Mouse (Mus musculus): Measurements from ENCODE around the gene Snx33. TPM values are rescaled to one million over a fixed set of nuclear protein-coding genes. Genes with fewer than 3 reads are reported as not detected.
"Not testable (repeated sequence)": the region's sequence is repeated elsewhere in the genome, so short reads cannot be mapped to it uniquely, and the experiment has no call there.

Gene Snx33
- 8.6 and 9.9 TPM in 2 replicates for polyA plus RNA-seq (2016; fragmentation: Nextera tagmentation; extraction: Ambion mirVana)

DNA sequence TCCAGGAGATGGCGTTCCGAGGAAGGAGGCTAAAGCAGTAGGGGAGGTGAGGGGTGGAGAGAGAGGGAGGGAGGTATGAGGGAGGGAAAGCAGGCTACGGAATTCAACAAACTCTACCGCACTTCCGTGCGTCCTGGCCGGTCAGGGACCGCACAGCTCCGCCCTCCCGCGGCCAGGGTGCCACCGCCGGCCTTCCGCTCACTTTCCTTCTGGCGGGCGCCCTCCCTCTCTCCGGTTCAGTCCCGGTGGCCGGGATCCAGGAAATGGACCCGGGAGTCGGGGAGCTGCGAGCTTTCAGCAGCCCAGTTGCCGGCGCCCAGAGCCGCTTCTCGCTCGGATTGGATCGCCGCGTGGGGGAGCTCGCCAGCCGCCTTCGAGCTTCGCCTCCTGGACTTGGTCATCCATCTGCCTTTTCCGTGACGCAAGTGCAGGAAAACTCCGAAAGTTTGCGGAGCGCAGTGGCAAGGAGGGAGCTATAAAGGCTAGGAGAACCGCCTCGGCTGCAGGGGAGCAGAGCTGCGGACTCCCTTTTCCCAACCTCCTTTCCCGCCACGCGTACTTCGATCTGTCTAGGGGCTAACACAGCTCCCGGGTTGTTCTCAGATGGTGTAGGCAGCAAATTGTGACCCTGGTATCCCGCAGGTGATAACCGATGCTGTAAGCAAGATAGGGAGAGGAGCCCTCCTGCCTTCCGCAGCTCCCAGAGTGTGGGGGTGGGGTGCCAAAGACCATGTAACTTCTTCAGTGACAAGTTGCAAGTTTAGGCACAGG is at the start of gene Snx33:
Gene Snx33, minus strand, starts transcription at position 331 of the 771 bp plus-strand sequence.
- Histone ChIP-seq H3K27me3 (ENCODE audit: poor library complexity, severe bottlenecking) (peaks cover 8% of the 10 kb centered on the region), H3K4me3 (peak within 1 kb of the TSS; percentile 76), H3K36me3 (replicated peaks) (peaks cover 30% of the 10 kb centered on the region), H3K27ac (peak within 1 kb of the TSS; percentile 95), H3K9me3 (no peaks in the 10 kb centered on the region), H3K4me1 (peaks cover 52% of the 10 kb centered on the region)
- peak; percentile 93 for DNase-seq (ENCODE audit: extremely low spot score, low spot score)
- WGBS, result under 1% methylated on average over 49 of the region's 50 CpGs

- H3K36me3 ChIP-seq (replicated peaks), result peaks cover 31% of the 10 kb centered on the region
- WGBS, result 89% methylated on average over 3 of the region's 3 CpGs
- no peaks in the 10 kb centered on the region for H3K9me3 ChIP-seq
- no peaks in the 10 kb centered on the region for H3K4me1 ChIP-seq
- H3K27me3 ChIP-seq (ENCODE audit: poor library complexity, severe bottlenecking), result no peaks in the 10 kb centered on the region
- H3K4me3 ChIP-seq, result no peak overlapping the region
- no peak overlapping the region for H3K27ac ChIP-seq
- DNase-seq (ENCODE audit: extremely low spot score, low spot score), result no peak
Measured at GRCm38 (mm10) chr9:56975199-56975598, 47.0 kb upstream of the Snx33 start.

- WGBS, result 94% methylated on average over 8 of the region's 8 CpGs
- no peak overlapping the region for H3K27ac ChIP-seq
- H3K27me3 ChIP-seq (ENCODE audit: poor library complexity, severe bottlenecking), result no peaks in the 10 kb centered on the region
- H3K4me1 ChIP-seq, result no peaks in the 10 kb centered on the region
- peaks cover 24% of the 10 kb centered on the region for H3K36me3 ChIP-seq (replicated peaks)
- DNase-seq (ENCODE audit: extremely low spot score, low spot score), result no peak
- no peak overlapping the region for H3K4me3 ChIP-seq
- H3K9me3 ChIP-seq, result no peaks in the 10 kb centered on the region
Measured at GRCm38 (mm10) chr9:56973960-56974524, 45.9 kb upstream of the Snx33 start.

GRCm38 (mm10) chr9:56970158-56970557 is 42.0 kb upstream of the Snx33 start:
- WGBS, result 81% methylated on average over 2 of the region's 2 CpGs

GRCm38 (mm10) chr9:56961591-56961990 is 33.4 kb upstream of the Snx33 start:
- H3K36me3 ChIP-seq (replicated peaks), result peaks cover 65% of the 10 kb centered on the region
- no peak overlapping the region for H3K27ac ChIP-seq
- no peak overlapping the region for H3K4me3 ChIP-seq
- no peak for DNase-seq (ENCODE audit: extremely low spot score, low spot score)
- WGBS, result 94% methylated on average over 3 of the region's 3 CpGs
- H3K9me3 ChIP-seq, result peaks cover 5% of the 10 kb centered on the region
- no peaks in the 10 kb centered on the region for H3K27me3 ChIP-seq (ENCODE audit: poor library complexity, severe bottlenecking)
- no peaks in the 10 kb centered on the region for H3K4me1 ChIP-seq

More at GRCm38 (mm10) chr9:56970158-56970557, 42.0 kb upstream of the Snx33 start:
- H3K36me3 ChIP-seq (replicated peaks), result peaks cover 42% of the 10 kb centered on the region
- no peak overlapping the region for H3K27ac ChIP-seq
- H3K4me1 ChIP-seq, result peaks cover 7% of the 10 kb centered on the region; the same call in 1 of the 2 replicates
- no peak overlapping the region for H3K4me3 ChIP-seq
- no peaks in the 10 kb centered on the region for H3K9me3 ChIP-seq
- H3K27me3 ChIP-seq (ENCODE audit: poor library complexity, severe bottlenecking), result no peaks in the 10 kb centered on the region
- no peak for DNase-seq (ENCODE audit: extremely low spot score, low spot score)

- no peaks in the 10 kb centered on the region for H3K27me3 ChIP-seq (ENCODE audit: poor library complexity, severe bottlenecking)
- DNase-seq (ENCODE audit: extremely low spot score, low spot score), result no peak
- H3K9me3 ChIP-seq, result peaks cover 5% of the 10 kb centered on the region
- H3K4me1 ChIP-seq, result no peaks in the 10 kb centered on the region
- H3K4me3 ChIP-seq, result no peak overlapping the region
- 97% methylated on average over 2 of the region's 2 CpGs for WGBS
- H3K36me3 ChIP-seq (replicated peaks), result peaks cover 56% of the 10 kb centered on the region
- H3K27ac ChIP-seq, result no peak overlapping the region
Measured at GRCm38 (mm10) chr9:56958689-56959088, 30.5 kb upstream of the Snx33 start.

DNA sequence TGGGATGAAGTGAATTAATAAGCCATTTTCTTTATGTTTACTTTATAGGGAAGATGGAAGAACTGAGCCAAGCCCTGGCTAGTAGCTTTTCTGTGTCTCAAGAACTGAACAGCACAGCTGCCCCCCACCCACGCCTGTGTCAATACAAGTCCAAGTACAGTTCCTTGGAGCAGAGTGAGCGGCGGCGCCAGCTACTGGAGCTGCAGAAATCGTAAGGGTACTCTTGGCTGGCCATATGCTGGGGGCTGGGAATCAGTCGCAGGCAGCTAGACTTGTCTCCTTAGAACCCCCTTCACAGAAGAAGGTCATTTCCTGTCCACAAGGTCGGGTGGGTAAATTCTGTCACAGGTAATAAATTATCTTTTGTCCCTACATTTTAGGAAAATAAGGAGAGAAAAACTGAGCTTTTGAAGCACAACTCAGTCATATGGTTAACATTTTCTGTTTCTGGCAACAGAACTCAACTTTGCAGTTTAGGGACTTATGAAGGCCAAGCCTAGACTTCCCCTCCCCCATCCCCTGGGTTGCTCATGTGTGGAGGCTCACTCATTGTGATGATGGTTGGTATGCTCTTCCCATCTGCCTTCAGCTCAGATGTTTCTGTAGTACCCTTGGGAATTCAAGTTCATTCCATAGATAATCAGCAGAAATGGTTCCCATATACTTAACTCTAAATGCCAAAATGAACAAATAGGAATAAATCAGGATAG is 28.9 kb upstream of the Snx33 start:
- no peak overlapping the region for H3K27ac ChIP-seq
- no peak overlapping the region for H3K4me3 ChIP-seq
- H3K4me1 ChIP-seq, result no peaks in the 10 kb centered on the region
- no peaks in the 10 kb centered on the region for H3K27me3 ChIP-seq (ENCODE audit: poor library complexity, severe bottlenecking)
- peaks cover 5% of the 10 kb centered on the region for H3K9me3 ChIP-seq
- DNase-seq (ENCODE audit: extremely low spot score, low spot score), result no peak
- H3K36me3 ChIP-seq (replicated peaks), result peaks cover 40% of the 10 kb centered on the region
- WGBS, result 90% methylated on average over 7 of the region's 7 CpGs

- no peak for DNase-seq (ENCODE audit: extremely low spot score, low spot score)
- H3K27ac ChIP-seq, result no peak overlapping the region
Measured at GRCm38 (mm10) chr9:56953562-56953961, 25.4 kb upstream of the Snx33 start.

GRCm38 (mm10) chr9:56950414-56951400 is 22.5 kb upstream of the Snx33 start, which contains the start of gene Snupn:
Snupn (plus strand) TSS chr9:56950878.
- Histone ChIP-seq H3K27ac (peak within 1 kb of the TSS; percentile 92), H3K9me3 (no peaks in the 10 kb centered on the region), H3K36me3 (replicated peaks) (peaks cover 3% of the 10 kb centered on the region; the same call in 1 of the 2 replicates), H3K4me1 (peaks cover 16% of the 10 kb centered on the region), H3K4me3 (peak within 1 kb of the TSS; percentile 71), H3K27me3 (ENCODE audit: poor library complexity, severe bottlenecking) (no peaks in the 10 kb centered on the region)
- DNase-seq (ENCODE audit: extremely low spot score, low spot score), result peak; percentile 96
- under 1% methylated on average over 50 of the region's 50 CpGs for WGBS

More at GRCm38 (mm10) chr9:56953562-56953961, 25.4 kb upstream of the Snx33 start:
- peaks cover 19% of the 10 kb centered on the region for H3K36me3 ChIP-seq (replicated peaks)
- no peaks in the 10 kb centered on the region for H3K27me3 ChIP-seq (ENCODE audit: poor library complexity, severe bottlenecking)
- WGBS, result 92% methylated on average over 1 of the region's 1 CpGs
- H3K4me3 ChIP-seq, result no peak overlapping the region
- H3K4me1 ChIP-seq, result peaks cover 16% of the 10 kb centered on the region
- H3K9me3 ChIP-seq, result no peaks in the 10 kb centered on the region

DNA sequence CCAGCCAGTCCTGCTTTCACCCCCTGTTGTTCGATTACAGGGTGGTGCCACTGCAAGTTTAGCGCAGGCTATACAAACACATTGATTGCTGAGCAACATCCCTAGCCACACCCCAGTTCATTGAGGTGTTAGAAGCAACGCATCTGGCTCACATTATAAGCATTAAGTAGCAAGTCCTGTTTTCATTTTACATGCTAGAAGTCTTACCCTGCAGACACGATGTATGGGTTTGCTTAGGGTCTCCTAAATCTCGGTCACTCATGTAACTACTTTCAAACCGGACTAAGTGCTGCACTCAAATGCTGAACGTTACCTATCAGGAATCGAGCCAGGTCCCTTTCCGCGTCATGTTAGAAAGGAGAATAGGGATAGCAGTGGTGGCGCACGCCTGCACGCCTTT is 21.6 kb upstream of the Snx33 start:
- WGBS, result 34% methylated on average over 13 of the region's 13 CpGs
- H3K27ac ChIP-seq, result peak overlapping the region; percentile 92
- DNase-seq (ENCODE audit: extremely low spot score, low spot score), result peak; percentile 19
- peak overlapping the region; percentile 71 for H3K4me3 ChIP-seq
- no peaks in the 10 kb centered on the region for H3K27me3 ChIP-seq (ENCODE audit: poor library complexity, severe bottlenecking)
- no peaks in the 10 kb centered on the region for H3K9me3 ChIP-seq
- H3K36me3 ChIP-seq (replicated peaks), result no peaks in the 10 kb centered on the region
- peaks cover 16% of the 10 kb centered on the region for H3K4me1 ChIP-seq

DNA sequence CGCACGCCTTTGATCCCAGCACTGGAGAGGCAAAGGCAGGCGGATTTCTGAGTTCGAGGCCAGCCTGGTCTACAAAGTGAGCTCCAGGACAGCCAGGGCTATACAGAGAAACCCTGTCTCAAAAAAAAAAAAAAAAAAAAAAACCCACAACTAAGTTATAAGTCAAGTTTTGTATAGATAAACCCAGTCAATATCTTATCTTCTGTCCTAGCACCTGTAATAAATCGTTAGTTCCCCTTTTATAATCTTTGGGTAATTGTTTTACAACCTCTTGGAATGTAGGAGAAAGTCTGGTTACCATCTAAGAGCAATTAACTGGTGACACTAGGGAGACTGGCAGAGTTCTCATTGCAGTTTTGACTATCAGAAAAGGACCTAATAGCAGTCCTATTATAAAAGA is 20.5 kb upstream of the Snx33 start:
- H3K36me3 ChIP-seq (replicated peaks); H3K27me3 ChIP-seq (ENCODE audit: poor library complexity, severe bottlenecking); H3K4me3 ChIP-seq; DNase-seq (ENCODE audit: extremely low spot score, low spot score); H3K27ac ChIP-seq; H3K9me3 ChIP-seq: not testable (repeated sequence)
- WGBS, result 93% methylated on average over 5 of the region's 5 CpGs
- H3K4me1 ChIP-seq, result peaks cover 16% of the 10 kb centered on the region

GRCm38 (mm10) chr9:56947481-56947880 is 19.3 kb upstream of the Snx33 start:
- H3K27ac ChIP-seq; H3K9me3 ChIP-seq; H3K4me3 ChIP-seq; H3K36me3 ChIP-seq (replicated peaks); DNase-seq (ENCODE audit: extremely low spot score, low spot score); H3K27me3 ChIP-seq (ENCODE audit: poor library complexity, severe bottlenecking): not testable (repeated sequence)
- H3K4me1 ChIP-seq, result peaks cover 16% of the 10 kb centered on the region
- 33% methylated on average over 3 of the region's 3 CpGs for WGBS
